Mouse (Mus musculus): ENCODE results near the gene Nacc2. TPM values are rescaled to one million over a fixed set of nuclear protein-coding genes. Genes with fewer than 3 reads are reported as not detected.
A peak's percentile ranks its signal among the peaks of the same experiment; 100 is the strongest.

Nacc2 gene
- polyA plus RNA-seq, 1 experiment = 15.0 TPM

DNA sequence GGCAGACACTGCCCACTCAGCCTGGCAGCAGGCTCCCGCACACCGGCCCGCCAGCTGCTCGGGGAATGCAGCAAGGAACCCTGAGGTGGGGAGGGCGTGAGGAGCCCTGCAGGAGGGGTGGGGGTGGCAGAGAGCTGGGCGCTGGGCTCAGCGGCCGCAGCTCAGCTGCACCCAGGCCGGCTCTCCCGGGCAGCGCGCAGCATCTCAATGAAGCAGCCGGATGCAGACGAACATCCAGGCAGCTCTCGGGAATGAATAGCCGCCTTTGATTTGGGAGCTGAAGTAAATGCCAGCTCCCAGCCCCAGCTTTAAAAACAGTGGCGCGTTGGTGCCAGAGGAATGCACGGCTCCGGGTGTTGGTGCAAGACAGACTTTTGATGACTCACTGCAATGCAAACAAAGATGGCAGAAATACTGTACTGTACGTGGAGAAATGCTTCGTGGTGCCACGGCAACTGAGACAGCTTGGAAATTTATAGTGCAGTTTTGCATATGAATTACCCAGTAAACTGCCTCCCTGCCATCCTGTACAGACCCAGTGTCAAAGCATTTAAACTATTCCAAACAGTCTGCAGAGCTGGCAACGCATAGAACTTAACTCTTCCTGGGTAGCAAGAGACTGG lies 31.1 kb downstream of the Nacc2 start:
- H3K4me3 ChIP-seq = peak overlapping the region; percentile 8
- no peaks in the 10 kb centered on the region for H3K36me3 ChIP-seq (ENCODE audit: control insufficient read depth, insufficient read depth)
- peak overlapping the region; percentile 16 for H3ac ChIP-seq (ENCODE audit: control insufficient read depth, insufficient read length)
- H3K27me3 ChIP-seq (ENCODE audit: control insufficient read depth, insufficient read depth, insufficient read length) = no peaks in the 10 kb centered on the region
- peak overlapping the region; percentile 60 for H3K4me2 ChIP-seq (ENCODE audit: low read depth)
- TF ChIP-seq CEBPB (IDR thresholded peaks at IDR 0.05; ENCODE audit: insufficient read depth, poor library complexity, severe bottlenecking) (0 out of 2 replicates have a peak, but pooled peaks have one; percentile 3), MYOG (IDR thresholded peaks at IDR 0.05; ENCODE audit: control insufficient read depth in 1 of 3, insufficient read depth in 1 of 3, insufficient read length in 2 of 3, low read depth in 2 of 3) (peak in 2 of 3 experiments; percentile 59 to 70), SRF (IDR thresholded peaks at IDR 0.05; ENCODE audit: control insufficient read depth, insufficient read length, low read depth) (no peak), TCF12 (IDR thresholded peaks at IDR 0.05; ENCODE audit: insufficient read depth, poor library complexity, severe bottlenecking) (no peak), MYOD1 (IDR thresholded peaks at IDR 0.05; ENCODE audit: control insufficient read depth in 1 of 3, insufficient read length in 2 of 3, low read depth in 2 of 3) (peak in 1 of 3 experiments; percentile 73), REST (IDR thresholded peaks at IDR 0.05; ENCODE audit: insufficient read depth, insufficient read length) (no peak), POLR2A (IDR thresholded peaks at IDR 0.05; ENCODE audit: insufficient read length, low read depth) (no peak), MAX (IDR thresholded peaks at IDR 0.05; ENCODE audit: low read depth) (no peak), TCF3 (IDR thresholded peaks at IDR 0.05; ENCODE audit: insufficient read length, low read depth) (no peak), POLR2AphosphoS2 (IDR thresholded peaks at IDR 0.05; ENCODE audit: insufficient read length, low read depth) (no peak), E2F4 (IDR thresholded peaks at IDR 0.05; ENCODE audit: insufficient read depth) (no peak), USF1 (IDR thresholded peaks at IDR 0.05; ENCODE audit: low read depth) (no peak)
- no peaks in the 10 kb centered on the region for H3K79me2 ChIP-seq (ENCODE audit: control insufficient read depth, insufficient read depth)

DNA sequence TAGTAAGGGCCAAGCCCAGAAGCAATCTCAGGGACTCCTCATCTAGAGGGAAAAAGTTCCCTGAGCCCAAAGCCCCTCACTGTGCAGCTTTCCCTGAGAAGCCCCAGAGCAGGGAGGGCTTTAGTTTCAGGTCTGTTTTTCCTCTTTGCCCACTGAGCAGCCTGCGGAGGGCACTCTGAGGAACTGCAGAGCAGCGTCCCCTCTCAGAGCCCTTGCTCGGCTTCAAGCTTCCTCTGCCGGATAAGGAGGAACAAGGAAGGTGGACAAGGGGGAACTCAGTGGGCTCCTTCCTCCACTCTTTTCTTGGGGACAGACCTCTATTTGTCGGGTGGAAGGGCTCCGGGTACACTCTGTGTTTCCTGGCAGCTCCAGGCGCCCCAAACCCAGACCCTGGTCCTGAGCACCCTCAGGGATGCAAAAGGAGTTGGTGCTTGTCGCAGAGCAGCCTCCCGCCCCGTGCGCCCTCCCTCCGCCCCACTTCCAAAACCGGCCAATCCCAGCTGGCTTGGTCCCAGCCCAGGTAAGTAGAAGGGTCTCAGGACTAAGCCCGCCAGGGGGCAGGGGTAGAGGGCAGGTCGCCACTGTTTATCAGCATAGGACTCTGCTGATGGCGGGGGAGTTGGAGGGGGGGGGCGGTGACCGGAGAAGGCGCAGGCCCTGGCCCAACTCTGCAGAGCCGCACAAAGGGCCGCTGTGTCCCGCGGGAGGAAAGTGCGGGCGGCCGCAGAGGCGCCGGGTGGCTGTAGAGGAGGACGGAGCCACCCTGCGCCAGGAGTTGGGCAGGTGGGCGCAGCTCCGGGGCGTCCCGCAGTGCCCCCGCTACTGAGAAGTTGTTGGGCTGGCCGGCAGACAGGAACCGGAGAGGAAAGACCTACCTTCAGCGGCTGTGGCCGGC lies 31.9 kb downstream of the Nacc2 start:
- Histone ChIP-seq H3K4me3 (peak overlapping the region; percentile 8), H3K36me3 (ENCODE audit: control insufficient read depth, insufficient read depth) (no peaks in the 10 kb centered on the region), H3K4me2 (ENCODE audit: low read depth) (peak overlapping the region; percentile 60), H3ac (ENCODE audit: control insufficient read depth, insufficient read length) (peak overlapping the region; percentile 16), H3K27me3 (ENCODE audit: control insufficient read depth, insufficient read depth, insufficient read length) (no peaks in the 10 kb centered on the region), H3K79me2 (ENCODE audit: control insufficient read depth, insufficient read depth) (no peaks in the 10 kb centered on the region)
- TF ChIP-seq USF1 (IDR thresholded peaks at IDR 0.05; ENCODE audit: low read depth) (no peak), MYOD1 (IDR thresholded peaks at IDR 0.05; ENCODE audit: control insufficient read depth in 1 of 3, insufficient read length in 2 of 3, low read depth in 2 of 3) (no peak), E2F4 (IDR thresholded peaks at IDR 0.05; ENCODE audit: insufficient read depth) (no peak), MAX (IDR thresholded peaks at IDR 0.05; ENCODE audit: low read depth) (no peak), MYOG (IDR thresholded peaks at IDR 0.05; ENCODE audit: control insufficient read depth in 1 of 3, insufficient read depth in 1 of 3, insufficient read length in 2 of 3, low read depth in 2 of 3) (no peak), TCF3 (IDR thresholded peaks at IDR 0.05; ENCODE audit: insufficient read length, low read depth) (no peak), TCF12 (IDR thresholded peaks at IDR 0.05; ENCODE audit: insufficient read depth, poor library complexity, severe bottlenecking) (no peak), CEBPB (IDR thresholded peaks at IDR 0.05; ENCODE audit: insufficient read depth, poor library complexity, severe bottlenecking) (no peak), POLR2A (IDR thresholded peaks at IDR 0.05; ENCODE audit: insufficient read length, low read depth) (no peak), REST (IDR thresholded peaks at IDR 0.05; ENCODE audit: insufficient read depth, insufficient read length) (no peak), SRF (IDR thresholded peaks at IDR 0.05; ENCODE audit: control insufficient read depth, insufficient read length, low read depth) (no peak), POLR2AphosphoS2 (IDR thresholded peaks at IDR 0.05; ENCODE audit: insufficient read length, low read depth) (no peak)

DNA sequence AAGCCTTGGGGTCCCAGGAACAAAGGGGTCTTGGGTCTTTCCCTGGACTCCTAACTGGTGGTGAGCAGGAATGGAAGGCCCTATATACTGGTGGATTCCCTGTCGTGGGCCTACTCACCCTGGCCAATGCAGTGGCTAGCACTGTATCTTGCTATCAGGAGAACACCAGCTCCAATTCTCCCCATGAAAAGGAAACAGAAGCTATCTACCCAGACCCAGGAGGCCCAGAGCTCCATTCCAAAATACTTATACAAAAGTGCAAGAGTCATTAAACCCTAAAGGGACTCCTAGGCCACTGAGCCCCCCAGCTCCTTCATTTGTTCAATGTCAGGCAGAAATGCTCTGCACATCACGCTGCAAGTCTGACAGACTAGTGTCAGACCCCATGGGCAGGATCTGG lies 34.0 kb downstream of the Nacc2 start:
- Histone ChIP-seq H3K27me3 (ENCODE audit: control insufficient read depth, insufficient read depth, insufficient read length) (no peaks in the 10 kb centered on the region), H3K4me2 (ENCODE audit: low read depth) (no peak overlapping the region), H3K4me3 (no peak overlapping the region), H3ac (ENCODE audit: control insufficient read depth, insufficient read length) (no peak overlapping the region), H3K79me2 (ENCODE audit: control insufficient read depth, insufficient read depth) (no peaks in the 10 kb centered on the region), H3K36me3 (ENCODE audit: control insufficient read depth, insufficient read depth) (no peaks in the 10 kb centered on the region)
- TF ChIP-seq MYOD1 (IDR thresholded peaks at IDR 0.05; ENCODE audit: control insufficient read depth in 1 of 3, insufficient read length in 2 of 3, low read depth in 2 of 3) = no peak
- no peak for TF ChIP-seq MYOG (IDR thresholded peaks at IDR 0.05; ENCODE audit: control insufficient read depth in 1 of 3, insufficient read depth in 1 of 3, insufficient read length in 2 of 3, low read depth in 2 of 3)
- no peak for TF ChIP-seq MAX (IDR thresholded peaks at IDR 0.05; ENCODE audit: low read depth)
- TF ChIP-seq TCF12 (IDR thresholded peaks at IDR 0.05; ENCODE audit: insufficient read depth, poor library complexity, severe bottlenecking) = no peak
- TF ChIP-seq E2F4 (IDR thresholded peaks at IDR 0.05; ENCODE audit: insufficient read depth) = no peak
- TF ChIP-seq CEBPB (IDR thresholded peaks at IDR 0.05; ENCODE audit: insufficient read depth, poor library complexity, severe bottlenecking) = no peak
- TF ChIP-seq POLR2AphosphoS2 (IDR thresholded peaks at IDR 0.05; ENCODE audit: insufficient read length, low read depth) = no peak
- TF ChIP-seq TCF3 (IDR thresholded peaks at IDR 0.05; ENCODE audit: insufficient read length, low read depth) = no peak

DNA sequence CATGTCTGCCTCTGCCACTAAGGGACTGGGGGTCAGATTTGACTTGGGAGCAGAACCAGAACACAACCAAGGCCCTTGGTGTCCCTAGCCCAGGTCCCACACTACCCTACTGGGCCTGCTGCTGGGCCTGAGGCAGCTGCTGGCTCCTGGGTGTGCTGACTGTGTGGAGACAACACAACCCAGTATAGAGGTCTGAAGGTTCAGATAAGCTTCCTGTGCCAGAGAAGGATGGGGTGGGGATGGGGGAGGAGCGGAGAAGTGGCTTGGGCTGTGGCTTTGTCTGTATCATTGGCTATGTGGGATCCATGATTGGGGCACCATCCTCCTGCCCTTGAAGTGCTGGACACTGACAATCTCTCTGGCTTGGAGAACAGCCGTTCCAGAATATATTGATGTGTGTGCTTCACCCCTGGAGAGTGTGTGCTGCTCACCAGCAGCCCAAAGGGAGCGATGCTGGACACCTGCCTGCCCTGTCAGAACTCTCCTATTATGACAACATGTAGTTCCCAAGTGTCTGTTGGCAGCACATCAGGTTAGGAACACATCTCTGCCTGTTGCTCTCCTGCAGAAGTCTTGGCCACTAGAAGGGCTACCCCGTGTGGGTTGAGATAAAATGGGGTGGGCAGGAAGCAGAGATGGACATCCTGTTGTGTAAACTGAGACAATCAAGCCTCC lies 36.0 kb downstream of the Nacc2 start:
- Histone ChIP-seq H3K4me3 (no peak overlapping the region), H3K79me2 (ENCODE audit: control insufficient read depth, insufficient read depth) (no peaks in the 10 kb centered on the region), H3K4me2 (ENCODE audit: low read depth) (no peak overlapping the region), H3K36me3 (ENCODE audit: control insufficient read depth, insufficient read depth) (no peaks in the 10 kb centered on the region), H3K27me3 (ENCODE audit: control insufficient read depth, insufficient read depth, insufficient read length) (no peaks in the 10 kb centered on the region), H3ac (ENCODE audit: control insufficient read depth, insufficient read length) (no peak overlapping the region)
- no peak for TF ChIP-seq REST (IDR thresholded peaks at IDR 0.05; ENCODE audit: insufficient read depth, insufficient read length)
- no peak for TF ChIP-seq SRF (IDR thresholded peaks at IDR 0.05; ENCODE audit: control insufficient read depth, insufficient read length, low read depth)
- no peak for TF ChIP-seq TCF12 (IDR thresholded peaks at IDR 0.05; ENCODE audit: insufficient read depth, poor library complexity, severe bottlenecking)
- TF ChIP-seq CEBPB (IDR thresholded peaks at IDR 0.05; ENCODE audit: insufficient read depth, poor library complexity, severe bottlenecking) = no peak
- no peak for TF ChIP-seq E2F4 (IDR thresholded peaks at IDR 0.05; ENCODE audit: insufficient read depth)
- no peak for TF ChIP-seq MAX (IDR thresholded peaks at IDR 0.05; ENCODE audit: low read depth)
- TF ChIP-seq MYOD1 (IDR thresholded peaks at IDR 0.05; ENCODE audit: control insufficient read depth in 1 of 3, insufficient read length in 2 of 3, low read depth in 2 of 3) = no peak
- TF ChIP-seq MYOG (IDR thresholded peaks at IDR 0.05; ENCODE audit: control insufficient read depth in 1 of 3, insufficient read depth in 1 of 3, insufficient read length in 2 of 3, low read depth in 2 of 3) = no peak
- no peak for TF ChIP-seq POLR2A (IDR thresholded peaks at IDR 0.05; ENCODE audit: insufficient read length, low read depth)
